Mouse (Mus musculus): ENCODE measurements around the gene Adgrv1. TPM values are rescaled to one million over a fixed set of nuclear protein-coding genes. Genes with fewer than 3 reads are reported as not detected.

Gene Adgrv1
- polyA plus RNA-seq, 1 experiment, result 11.3 TPM

- no peaks in the 10 kb centered on the region for H3K9me3 ChIP-seq (replicated peaks; ENCODE audit: control insufficient read depth, insufficient read depth, low read length, poor library complexity, severe bottlenecking)
- TF ChIP-seq CTCF (IDR thresholded peaks at IDR 0.05; ENCODE audit: low read depth, low read length), result no peak
- TF ChIP-seq POLR2A (IDR thresholded peaks at IDR 0.05; ENCODE audit: insufficient read depth, low read length), result no peak
- TF ChIP-seq EP300 (IDR thresholded peaks at IDR 0.05; ENCODE audit: insufficient read depth, low read depth, low read length), result no peak
- H3K4me3 ChIP-seq (ENCODE audit: low read depth, low read length), result no peak overlapping the region
- no peak overlapping the region for H3K9ac ChIP-seq (ENCODE audit: low read depth, poor library complexity, severe bottlenecking)
- H3K27me3 ChIP-seq (ENCODE audit: control insufficient read depth, insufficient read depth, low read length, poor library complexity, severe bottlenecking), result no peaks in the 10 kb centered on the region
- H3K27ac ChIP-seq (ENCODE audit: insufficient read depth, low read length), result no peak overlapping the region
- no peaks in the 10 kb centered on the region for H3K4me1 ChIP-seq (ENCODE audit: control insufficient read depth, insufficient read depth, low read length)
- H3K36me3 ChIP-seq (ENCODE audit: control insufficient read depth, insufficient read depth, low read length, poor library complexity, severe bottlenecking), result no peaks in the 10 kb centered on the region
Measured at GRCm38 (mm10) chr13:81437088-81437487, 195.9 kb downstream of the Adgrv1 start.

GRCm38 (mm10) chr13:81426896-81427755 lies 205.8 kb downstream of the Adgrv1 start:
- Histone ChIP-seq H3K27ac (ENCODE audit: insufficient read depth, low read length) (no peak overlapping the region), H3K27me3 (ENCODE audit: control insufficient read depth, insufficient read depth, low read length, poor library complexity, severe bottlenecking) (no peaks in the 10 kb centered on the region), H3K9ac (ENCODE audit: low read depth, poor library complexity, severe bottlenecking) (no peak overlapping the region), H3K4me1 (ENCODE audit: control insufficient read depth, insufficient read depth, low read length) (peaks cover 2% of the 10 kb centered on the region), H3K9me3 (replicated peaks; ENCODE audit: control insufficient read depth, insufficient read depth, low read length, poor library complexity, severe bottlenecking) (no peaks in the 10 kb centered on the region), H3K4me3 (ENCODE audit: low read depth, low read length) (no peak overlapping the region), H3K36me3 (ENCODE audit: control insufficient read depth, insufficient read depth, low read length, poor library complexity, severe bottlenecking) (no peaks in the 10 kb centered on the region)
- TF ChIP-seq CTCF (IDR thresholded peaks at IDR 0.05; ENCODE audit: low read depth, low read length) (no peak), POLR2A (IDR thresholded peaks at IDR 0.05; ENCODE audit: insufficient read depth, low read length) (no peak), EP300 (IDR thresholded peaks at IDR 0.05; ENCODE audit: insufficient read depth, low read depth, low read length) (no peak)

GRCm38 (mm10) chr13:81425111-81425510 lies 207.8 kb downstream of the Adgrv1 start:
- no peaks in the 10 kb centered on the region for H3K9me3 ChIP-seq (replicated peaks; ENCODE audit: control insufficient read depth, insufficient read depth, low read length, poor library complexity, severe bottlenecking)

GRCm38 (mm10) chr13:81424002-81424401 lies 209.0 kb downstream of the Adgrv1 start:
- Histone ChIP-seq H3K4me1 (ENCODE audit: control insufficient read depth, insufficient read depth, low read length) (peaks cover 2% of the 10 kb centered on the region), H3K36me3 (ENCODE audit: control insufficient read depth, insufficient read depth, low read length, poor library complexity, severe bottlenecking) (no peaks in the 10 kb centered on the region), H3K27ac (ENCODE audit: insufficient read depth, low read length) (no peak overlapping the region), H3K4me3 (ENCODE audit: low read depth, low read length) (no peak overlapping the region), H3K9ac (ENCODE audit: low read depth, poor library complexity, severe bottlenecking) (no peak overlapping the region), H3K27me3 (ENCODE audit: control insufficient read depth, insufficient read depth, low read length, poor library complexity, severe bottlenecking) (no peaks in the 10 kb centered on the region), H3K9me3 (replicated peaks; ENCODE audit: control insufficient read depth, insufficient read depth, low read length, poor library complexity, severe bottlenecking) (no peaks in the 10 kb centered on the region)
- TF ChIP-seq EP300 (IDR thresholded peaks at IDR 0.05; ENCODE audit: insufficient read depth, low read depth, low read length), result peak; percentile 82
- TF ChIP-seq CTCF (IDR thresholded peaks at IDR 0.05; ENCODE audit: low read depth, low read length), result no peak
- TF ChIP-seq POLR2A (IDR thresholded peaks at IDR 0.05; ENCODE audit: insufficient read depth, low read length), result no peak

More at GRCm38 (mm10) chr13:81425111-81425510, 207.8 kb downstream of the Adgrv1 start:
- Histone ChIP-seq H3K4me1 (ENCODE audit: control insufficient read depth, insufficient read depth, low read length) (peaks cover 2% of the 10 kb centered on the region), H3K4me3 (ENCODE audit: low read depth, low read length) (no peak overlapping the region), H3K27me3 (ENCODE audit: control insufficient read depth, insufficient read depth, low read length, poor library complexity, severe bottlenecking) (no peaks in the 10 kb centered on the region), H3K27ac (ENCODE audit: insufficient read depth, low read length) (no peak overlapping the region), H3K9ac (ENCODE audit: low read depth, poor library complexity, severe bottlenecking) (no peak overlapping the region), H3K36me3 (ENCODE audit: control insufficient read depth, insufficient read depth, low read length, poor library complexity, severe bottlenecking) (no peaks in the 10 kb centered on the region)
- TF ChIP-seq EP300 (IDR thresholded peaks at IDR 0.05; ENCODE audit: insufficient read depth, low read depth, low read length) (no peak), POLR2A (IDR thresholded peaks at IDR 0.05; ENCODE audit: insufficient read depth, low read length) (no peak)

GRCm38 (mm10) chr13:81407881-81408460 lies 225.0 kb downstream of the Adgrv1 start:
- Histone ChIP-seq H3K27me3 (ENCODE audit: control insufficient read depth, insufficient read depth, low read length, poor library complexity, severe bottlenecking) (no peaks in the 10 kb centered on the region), H3K9ac (ENCODE audit: low read depth, poor library complexity, severe bottlenecking) (no peak overlapping the region), H3K4me1 (ENCODE audit: control insufficient read depth, insufficient read depth, low read length) (no peaks in the 10 kb centered on the region), H3K9me3 (replicated peaks; ENCODE audit: control insufficient read depth, insufficient read depth, low read length, poor library complexity, severe bottlenecking) (no peaks in the 10 kb centered on the region), H3K36me3 (ENCODE audit: control insufficient read depth, insufficient read depth, low read length, poor library complexity, severe bottlenecking) (no peaks in the 10 kb centered on the region), H3K4me3 (ENCODE audit: low read depth, low read length) (no peak overlapping the region), H3K27ac (ENCODE audit: insufficient read depth, low read length) (no peak overlapping the region)
- TF ChIP-seq POLR2A (IDR thresholded peaks at IDR 0.05; ENCODE audit: insufficient read depth, low read length) (no peak), EP300 (IDR thresholded peaks at IDR 0.05; ENCODE audit: insufficient read depth, low read depth, low read length) (no peak), CTCF (IDR thresholded peaks at IDR 0.05; ENCODE audit: low read depth, low read length) (no peak)

- H3K36me3 ChIP-seq (ENCODE audit: control insufficient read depth, insufficient read depth, low read length, poor library complexity, severe bottlenecking), result no peaks in the 10 kb centered on the region
- H3K27me3 ChIP-seq (ENCODE audit: control insufficient read depth, insufficient read depth, low read length, poor library complexity, severe bottlenecking), result no peaks in the 10 kb centered on the region
- H3K9ac ChIP-seq (ENCODE audit: low read depth, poor library complexity, severe bottlenecking), result no peak overlapping the region
- no peak overlapping the region for H3K27ac ChIP-seq (ENCODE audit: insufficient read depth, low read length)
- no peaks in the 10 kb centered on the region for H3K9me3 ChIP-seq (replicated peaks; ENCODE audit: control insufficient read depth, insufficient read depth, low read length, poor library complexity, severe bottlenecking)
- TF ChIP-seq EP300 (IDR thresholded peaks at IDR 0.05; ENCODE audit: insufficient read depth, low read depth, low read length) (no peak), POLR2A (IDR thresholded peaks at IDR 0.05; ENCODE audit: insufficient read depth, low read length) (no peak), CTCF (IDR thresholded peaks at IDR 0.05; ENCODE audit: low read depth, low read length) (no peak)
- H3K4me1 ChIP-seq (ENCODE audit: control insufficient read depth, insufficient read depth, low read length), result no peaks in the 10 kb centered on the region
- H3K4me3 ChIP-seq (ENCODE audit: low read depth, low read length), result no peak overlapping the region
Measured at GRCm38 (mm10) chr13:81402826-81403225, 230.1 kb downstream of the Adgrv1 start.

All from ES-Bruce4 (cell line).